Comparison of ENCODE assay signal across 8 mouse cellular contexts in the genomic region with DNA sequence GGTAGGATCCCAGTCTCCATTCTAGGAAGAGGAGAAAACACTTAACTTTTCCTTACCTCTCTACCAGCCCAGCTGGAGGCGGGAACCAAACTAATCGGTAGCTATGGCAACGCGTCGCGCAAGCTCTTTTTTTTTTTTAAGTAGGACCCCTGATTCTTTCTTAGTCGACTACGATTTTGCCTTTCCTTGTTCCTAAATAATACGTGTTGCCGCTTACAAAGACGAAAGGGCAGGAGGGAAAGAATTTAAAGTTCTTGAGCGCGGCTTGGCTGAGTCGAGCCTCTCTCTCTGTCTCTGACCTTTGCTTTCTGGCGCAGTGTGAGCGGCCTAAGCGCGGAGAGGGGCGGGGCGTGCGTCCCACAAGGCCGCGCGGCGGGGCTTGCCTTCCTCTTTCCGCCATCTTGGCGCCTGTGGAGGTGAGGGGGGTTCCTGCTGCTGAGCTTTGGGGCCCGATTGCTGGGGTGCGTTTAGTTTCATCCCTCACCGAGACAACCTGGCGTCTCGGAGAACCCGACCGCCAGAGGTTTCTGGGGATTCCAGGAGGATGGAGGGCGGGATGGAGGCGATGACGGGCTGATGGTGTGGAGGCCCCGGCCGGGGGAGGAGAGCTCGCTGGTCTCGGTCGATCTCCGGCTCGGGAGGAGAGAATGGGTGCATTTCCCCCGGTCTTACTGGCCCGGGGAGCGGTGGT. TPM values are rescaled to one million over a fixed set of nuclear protein-coding genes. Genes with fewer than 3 reads are reported as not detected.
A peak's percentile ranks its signal among the peaks of the same experiment; 100 is the strongest.
DNase-seq lines count a peak whose midpoint lies in the region; ATAC-seq and TF ChIP-seq lines count a peak whose summit lies in the region.

A gene (minus strand): TSS at position 124 of the 691 bp plus-strand sequence.
A gene (plus strand): TSS at position 359 of the 691 bp plus-strand sequence.

- peak within 1 kb of the TSS; percentile 73 for H3K4me3 ChIP-seq in cortical plate, adult 2 months (ENCODE audit: insufficient read depth, low read length)

- DNase-seq in gastrocnemius, postnatal 10 days, result peak; percentile 89
- peak; percentile 97 for DNase-seq in induced T-regulatory cell, adult 2 months (ENCODE audit: low read depth)
- peak; percentile 61 to 87 for DNase-seq in left cerebral cortex, adult 9 months (ENCODE audit: low spot score in 2 of 2)
- peak; percentile 89 for DNase-seq in right cerebral cortex, postnatal 14 days
- peak; percentile 86 to 87 for DNase-seq in urinary bladder, postnatal 36 days (ENCODE audit: low spot score in 2 of 2)

- peak; percentile 91 for TF ChIP-seq POLR2A in cortical plate, adult 2 months (IDR thresholded peaks at IDR 0.05; ENCODE audit: extremely low read depth, insufficient read depth, low read length)

- peak within 1 kb of the TSS; percentile 53 for H3K27ac ChIP-seq in cortical plate, adult 2 months (ENCODE audit: insufficient read depth, low read length)

- ATAC-seq in activated CD4-positive, CD25-positive, alpha-beta regulatory T cell, adult 4 months, result peak; percentile 84
- ATAC-seq in megakaryocyte progenitor cell, adult 5-6 weeks (replicated peaks; ENCODE audit: poor library complexity), result peak; percentile 90

- peaks cover 2% of the 10 kb centered on the region; the same call in 1 of the 2 replicates for H3K4me1 ChIP-seq in cortical plate, adult 2 months (ENCODE audit: control insufficient read depth, insufficient read depth, low read length)

- TF ChIP-seq CTCF in cortical plate, adult 2 months (IDR thresholded peaks at IDR 0.05; ENCODE audit: extremely low read depth, insufficient read depth, low read length), result no peak

RNA-seq across cellular contexts. Expression of the first gene that starts in this region (rescaled TPM):
- polyA plus RNA-seq in activated CD4-positive, CD25-positive, alpha-beta regulatory T cell, adult 4 months (2017; shearing (Covaris generic)), result 1 to 10 TPM in 1 of 2 experiments, under 1 TPM in 1; 0.88 to 1.2 TPM
- 1.6 and 3.2 TPM in 2 replicates for polyA plus RNA-seq in cortical plate, adult 2 months (2012; rRNA removed)
- total RNA-seq in gastrocnemius, postnatal 10 days (2021), result 1 to 10 TPM; 2.0 TPM
- 1.3 and 2.5 TPM in 2 replicates for total RNA-seq in megakaryocyte progenitor cell, adult 5-6 weeks (2015)
- 2.5 and 6.6 TPM in 2 replicates for total RNA-seq in megakaryocyte progenitor cell, adult 5-6 weeks (2017)

RNA-seq across cellular contexts. Expression of the second gene that starts in this region (rescaled TPM):
- polyA plus RNA-seq in activated CD4-positive, CD25-positive, alpha-beta regulatory T cell, adult 4 months (2017; shearing (Covaris generic)), result 1,000 to 10,000 TPM; 1,435 to 1,661 TPM
- polyA plus RNA-seq in cortical plate, adult 2 months (2012; rRNA removed), result 772 and 780 TPM in 2 replicates
- 100 to 1,000 TPM; 413 to 441 TPM for total RNA-seq in gastrocnemius, postnatal 10 days (2021)
- 2,569 and 2,723 TPM in 2 replicates for total RNA-seq in megakaryocyte progenitor cell, adult 5-6 weeks (2015)
- 1,815 and 2,269 TPM in 2 replicates for total RNA-seq in megakaryocyte progenitor cell, adult 5-6 weeks (2017)

Comparison
In these comparisons a context has a peak if more than half of its experiments do, and no peak if none do; other contexts are left out.
1. Peak in every context shown above with its lines: DNase-seq, ATAC-seq, H3K4me3 ChIP-seq and H3K27ac ChIP-seq.
2. RNA of the second gene that starts in this region (total RNA-seq): 1,815 to 2,723 TPM in megakaryocyte progenitor cell, adult 5-6 weeks; 413 to 441 TPM in gastrocnemius, postnatal 10 days; every median in the first group is over 4 times any median in the second.